Mouse (Mus musculus): ENCODE data around the gene Ddc.

Gene Ddc

GRCm38 (mm10) chr11:11849513-11850311 is 48.2 kb downstream of the Ddc start:
- no peak for DNase-seq (ENCODE audit: low spot score in 2 of 2)

GRCm38 (mm10) chr11:11848467-11848866 is 49.5 kb downstream of the Ddc start:
- DNase-seq (ENCODE audit: low spot score in 2 of 2) = no peak

- no peak for DNase-seq (ENCODE audit: low spot score in 2 of 2)
Measured at GRCm38 (mm10) chr11:11845044-11845443, 52.9 kb downstream of the Ddc start.

GRCm38 (mm10) chr11:11844367-11844971 is 53.5 kb downstream of the Ddc start:
- no peak for DNase-seq (ENCODE audit: low spot score in 2 of 2)

- no peak for DNase-seq (ENCODE audit: low spot score in 2 of 2)
Measured at GRCm38 (mm10) chr11:11841590-11841989, 56.4 kb downstream of the Ddc start.

- no peak for DNase-seq (ENCODE audit: low spot score in 2 of 2)
Measured at GRCm38 (mm10) chr11:11840746-11841145, 57.2 kb downstream of the Ddc start.

GRCm38 (mm10) chr11:11839874-11840273 is 58.1 kb downstream of the Ddc start:
- DNase-seq (ENCODE audit: low spot score in 2 of 2) = no peak

GRCm38 (mm10) chr11:11837384-11837783 is 60.6 kb downstream of the Ddc start:
- DNase-seq (ENCODE audit: low spot score in 2 of 2) = no peak

- DNase-seq (ENCODE audit: low spot score in 2 of 2) = no peak
Measured at GRCm38 (mm10) chr11:11836713-11837370, 61.1 kb downstream of the Ddc start.

GRCm38 (mm10) chr11:11836262-11836661 is 61.7 kb downstream of the Ddc start:
- no peak for DNase-seq (ENCODE audit: low spot score in 2 of 2)

- DNase-seq (ENCODE audit: low spot score in 2 of 2) = no peak
Measured at GRCm38 (mm10) chr11:11835791-11836190, 62.2 kb downstream of the Ddc start.

- no peak for DNase-seq (ENCODE audit: low spot score in 2 of 2)
Measured at GRCm38 (mm10) chr11:11835361-11835760, 62.6 kb downstream of the Ddc start.

GRCm38 (mm10) chr11:11833100-11833499 is 64.8 kb downstream of the Ddc start:
- DNase-seq (ENCODE audit: low spot score in 2 of 2) = no peak

- no peak for DNase-seq (ENCODE audit: low spot score in 2 of 2)
Measured at GRCm38 (mm10) chr11:11832755-11833084, 65.2 kb downstream of the Ddc start.

- DNase-seq (ENCODE audit: low spot score in 2 of 2) = no peak
Measured at GRCm38 (mm10) chr11:11831940-11832754, 65.8 kb downstream of the Ddc start.

GRCm38 (mm10) chr11:11831526-11831925 is 66.4 kb downstream of the Ddc start:
- no peak for DNase-seq (ENCODE audit: low spot score in 2 of 2)

GRCm38 (mm10) chr11:11830884-11831495 is 67.0 kb downstream of the Ddc start:
- no peak for DNase-seq (ENCODE audit: low spot score in 2 of 2)

GRCm38 (mm10) chr11:11829161-11830000 is 68.6 kb downstream of the Ddc start:
- no peak for DNase-seq (ENCODE audit: low spot score in 2 of 2)

- no peak for DNase-seq (ENCODE audit: low spot score in 2 of 2)
Measured at GRCm38 (mm10) chr11:11828761-11829160, 69.2 kb downstream of the Ddc start.

- DNase-seq (ENCODE audit: low spot score in 2 of 2) = no peak
Measured at GRCm38 (mm10) chr11:11828251-11828650, 69.7 kb downstream of the Ddc start.

GRCm38 (mm10) chr11:11826475-11826874 is 71.5 kb downstream of the Ddc start:
- DNase-seq (ENCODE audit: low spot score in 2 of 2) = no peak

Data from spleen, postnatal 14 days (tissue).